Mouse (Mus musculus) lung, embryonic 16.5 days (tissue): ENCODE results near the gene 2010111I01Rik. TPM values are rescaled to one million over a fixed set of nuclear protein-coding genes. Genes with fewer than 3 reads are reported as not detected.

ENCODE experiments used
- ATAC-seq: fragments of 200-750 bp; cut with Nextera tagmentation; 2 replicates; pipeline ENCODE4 v1.8.0; 2017; ENCODE audit warnings: low read depth, mild to moderate bottlenecking, moderate library complexity
- H3K27ac ChIP-seq: fragments of 300-500 bp; sonication (generic); 2 replicates; pipeline ENCODE4 v1.5.1; 2014; ENCODE audit warnings: mild to moderate bottlenecking, control low read depth, low read length
- H3K27me3 ChIP-seq: fragments of 300-500 bp; sonication (generic); 2 replicates; pipeline ENCODE4 v1.6.1; 2014; ENCODE audit warnings: low read depth, low read length, mixed read lengths; ENCODE audit not compliant: control insufficient read depth, insufficient read depth
- H3K36me3 ChIP-seq: fragments of 300-500 bp; sonication (generic); 2 replicates; pipeline ENCODE4 v1.6.1; 2014; ENCODE audit warnings: low read length; ENCODE audit not compliant: control insufficient read depth, insufficient read depth
- H3K4me1 ChIP-seq: fragments of 300-500 bp; sonication (generic); replicated peaks from 2 replicates; pipeline ENCODE4 v1.6.1; 2014; ENCODE audit warnings: low read length, mixed read lengths; ENCODE audit not compliant: control insufficient read depth, insufficient read depth
- H3K4me2 ChIP-seq: fragments of 300-500 bp; sonication (generic); 2 replicates; pipeline ENCODE4 v1.6.1; 2014; ENCODE audit warnings: low read depth, low read length, control low read depth
- H3K4me3 ChIP-seq: fragments of 300-500 bp; sonication (generic); 2 replicates; pipeline ENCODE4 v1.5.1; 2014; ENCODE audit warnings: mild to moderate bottlenecking, low read length, control low read depth
- H3K9ac ChIP-seq: fragments of 300-500 bp; sonication (generic); 2 replicates; pipeline ENCODE4 v1.6.1; 2014; ENCODE audit warnings: low read length, control low read depth
- H3K9me3 ChIP-seq: fragments of 300-500 bp; sonication (generic); 2 replicates; pipeline ENCODE4 v1.6.1; 2016; ENCODE audit warnings: low read length; ENCODE audit not compliant: control insufficient read depth
- WGBS: fragments of 180-500 bp; shearing (Covaris S2); extraction: QIAGEN DNeasy Blood & Tissue Kit; methylation state at CpG from one replicate; pipeline ENCODE4 v1.1.7; 2014; 5-methylcytosine and 5-hydroxymethylcytosine counted together
- polyA plus RNA-seq: library from polyadenylated mRNA; unstranded; fragments of >200 nt; fragmentation: Nextera tagmentation; extraction: Ambion mirVana; gene quantifications from 2 replicates; pipeline ENCODE4 v1.2.1, GENCODE M21; 2015

Gene 2010111I01Rik
- polyA plus RNA-seq, 1 experiment from 2014 or later, result 129 TPM

GRCm38 (mm10) chr13:63286483-63287102, 321.9 kb downstream of the 2010111I01Rik start:
- Histone ChIP-seq H3K27me3 (no peaks in the 10 kb centered on the region), H3K27ac (no peak overlapping the region), H3K9me3 (no peaks in the 10 kb centered on the region), H3K4me3 (no peak overlapping the region), H3K4me2 (no peak overlapping the region), H3K36me3 (peaks cover 49% of the 10 kb centered on the region), H3K9ac (no peak overlapping the region), H3K4me1 (peaks cover 5% of the 10 kb centered on the region; the same call in 1 of the 2 replicates)
- 79% methylated on average over 11 of the region's 11 CpGs for WGBS
- ATAC-seq, result no peak

GRCm38 (mm10) chr13:63289152-63289551, 324.5 kb downstream of the 2010111I01Rik start:
- ATAC-seq, result no peak
- H3K36me3 ChIP-seq, result peaks cover 32% of the 10 kb centered on the region
- 70% methylated on average over 4 of the region's 4 CpGs for WGBS
- no peak overlapping the region for H3K4me2 ChIP-seq
- no peak overlapping the region for H3K9ac ChIP-seq
- H3K4me3 ChIP-seq, result no peak overlapping the region
- H3K4me1 ChIP-seq, result peaks cover 10% of the 10 kb centered on the region
- H3K27ac ChIP-seq, result peak overlapping the region; percentile 47; the same call in 1 of the 2 replicates
- H3K27me3 ChIP-seq, result no peaks in the 10 kb centered on the region
- no peaks in the 10 kb centered on the region for H3K9me3 ChIP-seq

- ATAC-seq, result no peak
- Histone ChIP-seq H3K9ac (no peak overlapping the region), H3K4me3 (no peak overlapping the region), H3K27ac (no peak overlapping the region), H3K4me2 (no peak overlapping the region), H3K4me1 (peaks cover 15% of the 10 kb centered on the region), H3K36me3 (peaks cover 32% of the 10 kb centered on the region), H3K9me3 (no peaks in the 10 kb centered on the region), H3K27me3 (no peaks in the 10 kb centered on the region)
- 76% methylated on average over 5 of the region's 5 CpGs for WGBS
Observed at GRCm38 (mm10) chr13:63289687-63290086, 325.0 kb downstream of the 2010111I01Rik start.

- H3K4me2 ChIP-seq, result no peak overlapping the region
- no peak overlapping the region for H3K9ac ChIP-seq
- peaks cover 32% of the 10 kb centered on the region for H3K36me3 ChIP-seq
- no peaks in the 10 kb centered on the region for H3K9me3 ChIP-seq
- H3K4me3 ChIP-seq, result no peak overlapping the region
- WGBS, result 91% methylated on average over 4 of the region's 4 CpGs
- ATAC-seq, result no peak
- H3K27ac ChIP-seq, result no peak overlapping the region
- peaks cover 18% of the 10 kb centered on the region for H3K4me1 ChIP-seq
- no peaks in the 10 kb centered on the region for H3K27me3 ChIP-seq
Observed at GRCm38 (mm10) chr13:63290126-63290525, 325.4 kb downstream of the 2010111I01Rik start.

GRCm38 (mm10) chr13:63291016-63291415, 326.3 kb downstream of the 2010111I01Rik start:
- H3K36me3 ChIP-seq, result peaks cover 34% of the 10 kb centered on the region
- no peak for ATAC-seq
- no peak overlapping the region for H3K9ac ChIP-seq
- WGBS, result 89% methylated on average over 6 of the region's 6 CpGs
- no peaks in the 10 kb centered on the region for H3K9me3 ChIP-seq
- no peak overlapping the region for H3K4me3 ChIP-seq
- peaks cover 18% of the 10 kb centered on the region for H3K4me1 ChIP-seq
- H3K27me3 ChIP-seq, result no peaks in the 10 kb centered on the region
- no peak overlapping the region for H3K4me2 ChIP-seq
- H3K27ac ChIP-seq, result no peak overlapping the region

GRCm38 (mm10) chr13:63293647-63294046, 329.0 kb downstream of the 2010111I01Rik start:
- WGBS, result 63% methylated on average over 3 of the region's 3 CpGs
- H3K27me3 ChIP-seq, result no peaks in the 10 kb centered on the region
- no peak for ATAC-seq
- H3K36me3 ChIP-seq, result peaks cover 35% of the 10 kb centered on the region
- no peaks in the 10 kb centered on the region for H3K9me3 ChIP-seq
- H3K4me2 ChIP-seq, result no peak overlapping the region
- H3K27ac ChIP-seq, result peak overlapping the region; percentile 83
- H3K4me1 ChIP-seq, result peaks cover 18% of the 10 kb centered on the region
- no peak overlapping the region for H3K4me3 ChIP-seq
- no peak overlapping the region; the same call in 1 of the 2 replicates for H3K9ac ChIP-seq

- 28% methylated on average over 15 of the region's 15 CpGs for WGBS
- peaks cover 34% of the 10 kb centered on the region for H3K36me3 ChIP-seq
- H3K27ac ChIP-seq, result peak overlapping the region; percentile 83
- H3K4me3 ChIP-seq, result no peak overlapping the region
- peak; percentile 67 for ATAC-seq
- H3K9me3 ChIP-seq, result no peaks in the 10 kb centered on the region
- peak overlapping the region; percentile 34; the same call in 1 of the 2 replicates for H3K9ac ChIP-seq
- H3K4me1 ChIP-seq, result peaks cover 18% of the 10 kb centered on the region
- 0 out of 2 replicates have a peak overlapping the region, but pooled peaks have one; percentile 18 for H3K4me2 ChIP-seq
- H3K27me3 ChIP-seq, result no peaks in the 10 kb centered on the region
Observed at GRCm38 (mm10) chr13:63294359-63295193, 329.9 kb downstream of the 2010111I01Rik start.

GRCm38 (mm10) chr13:63296300-63296699, 331.6 kb downstream of the 2010111I01Rik start:
- H3K9me3 ChIP-seq, result no peaks in the 10 kb centered on the region
- 85% methylated on average over 11 of the region's 11 CpGs for WGBS
- no peak overlapping the region for H3K27ac ChIP-seq
- ATAC-seq, result no peak
- H3K4me2 ChIP-seq, result no peak overlapping the region
- H3K4me1 ChIP-seq, result peaks cover 18% of the 10 kb centered on the region
- no peak overlapping the region for H3K4me3 ChIP-seq
- no peaks in the 10 kb centered on the region for H3K27me3 ChIP-seq
- peaks cover 49% of the 10 kb centered on the region for H3K36me3 ChIP-seq
- no peak overlapping the region for H3K9ac ChIP-seq

GRCm38 (mm10) chr13:63297003-63297402, 332.3 kb downstream of the 2010111I01Rik start:
- H3K36me3 ChIP-seq, result peaks cover 54% of the 10 kb centered on the region
- H3K4me1 ChIP-seq, result peaks cover 18% of the 10 kb centered on the region
- 95% methylated on average over 2 of the region's 2 CpGs for WGBS

More at GRCm38 (mm10) chr13:63297003-63297402, 332.3 kb downstream of the 2010111I01Rik start:
- no peaks in the 10 kb centered on the region for H3K9me3 ChIP-seq
- no peak for ATAC-seq
- H3K27me3 ChIP-seq, result no peaks in the 10 kb centered on the region
- H3K4me3 ChIP-seq, result no peak overlapping the region
- no peak overlapping the region for H3K27ac ChIP-seq
- no peak overlapping the region for H3K4me2 ChIP-seq
- no peak overlapping the region for H3K9ac ChIP-seq
